Mouse (Mus musculus): ENCODE measurements around the gene Gnb2.
A peak's percentile ranks its signal among the peaks of the same experiment; 100 is the strongest.

Gene Gnb2

GRCm38 (mm10) chr5:137540991-137541390 is 7.7 kb upstream of the Gnb2 start:
- peak in 1 of 2 experiments; percentile 40 for DNase-seq (ENCODE audit: low spot score in 2 of 2)

GRCm38 (mm10) chr5:137539291-137539801 is 6.0 kb upstream of the Gnb2 start:
- DNase-seq (ENCODE audit: low spot score in 2 of 2), result peak in 1 of 2 experiments; percentile 58

- no peak for DNase-seq (ENCODE audit: low spot score in 2 of 2)
Measured at GRCm38 (mm10) chr5:137537461-137537860, 4.2 kb upstream of the Gnb2 start.

GRCm38 (mm10) chr5:137535318-137535717 is 2.0 kb upstream of the Gnb2 start:
- DNase-seq (ENCODE audit: low spot score in 2 of 2), result no peak

- no peak for DNase-seq (ENCODE audit: low spot score in 2 of 2)
Measured at GRCm38 (mm10) chr5:137534762-137535161, 1.5 kb upstream of the Gnb2 start.

- DNase-seq (ENCODE audit: low spot score in 2 of 2), result no peak
Measured at GRCm38 (mm10) chr5:137532808-137533116, 548 bp downstream of the Gnb2 start.

GRCm38 (mm10) chr5:137532131-137532807 is 1.0 kb downstream of the Gnb2 start:
- no peak for DNase-seq (ENCODE audit: low spot score in 2 of 2)

- DNase-seq (ENCODE audit: low spot score in 2 of 2), result no peak
Measured at GRCm38 (mm10) chr5:137531414-137532130, 1.7 kb downstream of the Gnb2 start.

- peak; percentile 74 to 85 for DNase-seq (ENCODE audit: low spot score in 2 of 2)
Measured at GRCm38 (mm10) chr5:137530588-137531413, 2.5 kb downstream of the Gnb2 start.

GRCm38 (mm10) chr5:137530075-137530474 is 3.2 kb downstream of the Gnb2 start:
- no peak for DNase-seq (ENCODE audit: low spot score in 2 of 2)

GRCm38 (mm10) chr5:137529221-137529995 is 3.9 kb downstream of the Gnb2 start:
- no peak for DNase-seq (ENCODE audit: low spot score in 2 of 2)

GRCm38 (mm10) chr5:137528247-137528968 is 4.9 kb downstream of the Gnb2 start:
- no peak for DNase-seq (ENCODE audit: low spot score in 2 of 2)

GRCm38 (mm10) chr5:137527413-137527812 is 5.9 kb downstream of the Gnb2 start:
- DNase-seq (ENCODE audit: low spot score in 2 of 2), result no peak

GRCm38 (mm10) chr5:137526192-137526936 is 6.9 kb downstream of the Gnb2 start:
- no peak for DNase-seq (ENCODE audit: low spot score in 2 of 2)

GRCm38 (mm10) chr5:137525511-137525910 is 7.8 kb downstream of the Gnb2 start:
- no peak for DNase-seq (ENCODE audit: low spot score in 2 of 2)

- DNase-seq (ENCODE audit: low spot score in 2 of 2), result no peak
Measured at GRCm38 (mm10) chr5:137524671-137525070, 8.6 kb downstream of the Gnb2 start.

GRCm38 (mm10) chr5:137524251-137524515 is 9.1 kb downstream of the Gnb2 start:
- no peak for DNase-seq (ENCODE audit: low spot score in 2 of 2)

- no peak for DNase-seq (ENCODE audit: low spot score in 2 of 2)
Measured at GRCm38 (mm10) chr5:137523396-137524250, 9.7 kb downstream of the Gnb2 start.

- no peak for DNase-seq (ENCODE audit: low spot score in 2 of 2)
Measured at GRCm38 (mm10) chr5:137522711-137523110, 10.6 kb downstream of the Gnb2 start.

- DNase-seq (ENCODE audit: low spot score in 2 of 2), result no peak
Measured at GRCm38 (mm10) chr5:137521861-137522260, 11.4 kb downstream of the Gnb2 start.
